Mouse (Mus musculus) heart, adult 2 months (tissue): ENCODE measurements around the gene Frmpd4. TPM values are rescaled to one million over a fixed set of nuclear protein-coding genes. Genes with fewer than 3 reads are reported as not detected.

Experiments used
- DNase-seq, 2 experiments: peaks; one replicate each; pipeline ENCODE4 v3.0.0; 2021
- H3K27ac ChIP-seq: fragments of 200-600 bp; 2 replicates; pipeline ENCODE4 v1.8.1; 2022
- H3K27me3 ChIP-seq: fragments of 200-500 bp; 2 replicates; pipeline ENCODE4 v1.6.1; 2012; ENCODE audit warnings: mild to moderate bottlenecking, low read length, inconsistent platforms, mixed read lengths; ENCODE audit not compliant: control insufficient read depth, insufficient read depth
- H3K36me3 ChIP-seq: fragments of 200-500 bp; 2 replicates; pipeline ENCODE4 v1.6.1; 2012; ENCODE audit warnings: low read length, inconsistent platforms; ENCODE audit not compliant: control insufficient read depth, insufficient read depth
- H3K4me1 ChIP-seq: fragments of 200-500 bp; 2 replicates; pipeline ENCODE4 v1.6.1; 2011; ENCODE audit warnings: low read length; ENCODE audit not compliant: control insufficient read depth, insufficient read depth
- H3K4me3 ChIP-seq: fragments of 200-600 bp; 2 replicates; pipeline ENCODE4 v1.8.1; 2022
- H3K79me2 ChIP-seq: fragments of 200-500 bp; replicated peaks from 2 replicates; pipeline ENCODE4 v1.6.1; 2012; ENCODE audit warnings: mild to moderate bottlenecking, inconsistent platforms, low read length, moderate library complexity, mixed read lengths; ENCODE audit not compliant: control insufficient read depth, insufficient read depth
- H3K9ac ChIP-seq: fragments of 200-500 bp; 2 replicates; pipeline ENCODE4 v1.6.1; 2012; ENCODE audit warnings: low read depth, mild to moderate bottlenecking, control low read depth, inconsistent platforms, low read length, mixed read lengths
- CTCF ChIP-seq: fragments of 200-600 bp; IDR thresholded peaks from 2 replicates; pipeline ENCODE4 v1.8.1; 2022; ENCODE audit warnings: antibody characterized with exemption, mild to moderate bottlenecking, moderate library complexity
- EP300 ChIP-seq: fragments of 200-500 bp; IDR thresholded peaks from 2 replicates; pipeline ENCODE4 v1.6.1; 2011; ENCODE audit warnings: low read depth, low read length, control low read depth; ENCODE audit not compliant: insufficient read depth
- POLR2A ChIP-seq: fragments of 200-500 bp; IDR thresholded peaks from 2 replicates; pipeline ENCODE4 v1.6.1; 2011; ENCODE audit warnings: mild to moderate bottlenecking, low read depth, low read length, control low read depth; ENCODE audit not compliant: insufficient read depth
- WGBS: fragments of 180-500 bp; shearing (Covaris S2); methylation state at CpG from one replicate; pipeline ENCODE4 v1.1.7; 2018; 5-methylcytosine and 5-hydroxymethylcytosine counted together
- intact Hi-C: fragments of 180-260 bp; cut with DNase I; formaldehyde crosslinking; loops from one replicate; pipeline ENCODE4 v1.15.1; 2025
- polyA plus RNA-seq: library from polyadenylated mRNA; depleted of rRNA; stranded (reverse); fragments of >200 nt; gene quantifications from 2 replicates; pipeline ENCODE4 v1.2.3, GENCODE M21; 2012
- total RNA-seq, 2 experiments: library from RNA; stranded (reverse); gene quantifications; 2 replicates each; pipeline ENCODE4 v1.2.3; 2021

Frmpd4 gene
- total and polyA plus RNA-seq, 3 experiments = not detected

DNA sequence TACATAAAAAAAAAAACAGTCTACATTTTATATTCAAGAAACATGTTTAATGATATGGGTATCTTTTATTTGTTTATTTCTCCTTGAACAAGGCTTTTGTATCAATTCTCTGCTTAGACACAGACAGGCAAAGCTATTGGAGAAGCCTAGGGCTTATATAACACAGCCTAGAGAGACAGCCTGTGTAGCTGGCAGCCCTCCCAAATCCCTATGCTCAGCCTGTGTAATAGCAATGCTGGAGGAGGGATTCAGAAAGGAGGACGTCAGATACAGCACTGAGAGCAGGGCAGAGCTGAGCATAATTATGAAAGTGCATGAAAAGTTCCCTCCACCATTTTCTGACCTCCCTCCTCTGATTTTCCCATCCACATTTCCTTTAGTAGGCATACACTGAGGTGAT lies 385.1 kb downstream of the Frmpd4 start:
- Histone ChIP-seq H3K27me3 (no peaks in the 10 kb centered on the region), H3K27ac (no peak overlapping the region), H3K79me2 (no peaks in the 10 kb centered on the region), H3K9ac (no peak overlapping the region), H3K4me3 (no peak overlapping the region), H3K4me1 (no peaks in the 10 kb centered on the region), H3K36me3 (no peaks in the 10 kb centered on the region)
- TF ChIP-seq CTCF (no peak), EP300 (no peak), POLR2A (no peak)
- intact Hi-C loops = no loop called here
- WGBS = 42% methylated on average over 1 of the region's 1 CpGs
- DNase-seq = no peak

DNA sequence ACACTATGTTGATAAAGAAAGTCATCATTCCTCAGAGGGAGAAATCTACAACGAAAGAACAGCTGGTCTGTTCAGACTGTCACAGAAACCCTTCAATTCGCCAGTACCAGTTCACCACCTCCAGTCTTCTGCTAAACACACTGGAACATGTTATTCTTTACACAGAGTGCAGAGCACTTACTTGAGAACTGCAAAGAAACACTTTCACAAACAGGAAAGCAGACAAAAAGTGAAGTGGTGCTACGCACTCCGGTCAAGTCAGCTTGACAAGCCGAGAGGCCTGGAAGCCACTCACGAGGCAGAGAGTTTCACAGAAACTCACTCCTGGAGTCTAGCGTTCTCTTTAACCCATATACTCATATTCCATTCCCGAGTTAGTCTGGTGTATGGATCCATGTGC lies 387.5 kb downstream of the Frmpd4 start:
- intact Hi-C loops = no loop called here
- TF ChIP-seq CTCF = no peak
- TF ChIP-seq EP300 = no peak
- no peak for TF ChIP-seq POLR2A
- Histone ChIP-seq H3K9ac (no peak overlapping the region), H3K27ac (no peak overlapping the region), H3K4me1 (no peaks in the 10 kb centered on the region), H3K4me3 (no peak overlapping the region), H3K79me2 (no peaks in the 10 kb centered on the region), H3K36me3 (no peaks in the 10 kb centered on the region), H3K27me3 (no peaks in the 10 kb centered on the region)
- DNase-seq = no peak
- WGBS = 74% methylated on average over 8 of the region's 8 CpGs

DNA sequence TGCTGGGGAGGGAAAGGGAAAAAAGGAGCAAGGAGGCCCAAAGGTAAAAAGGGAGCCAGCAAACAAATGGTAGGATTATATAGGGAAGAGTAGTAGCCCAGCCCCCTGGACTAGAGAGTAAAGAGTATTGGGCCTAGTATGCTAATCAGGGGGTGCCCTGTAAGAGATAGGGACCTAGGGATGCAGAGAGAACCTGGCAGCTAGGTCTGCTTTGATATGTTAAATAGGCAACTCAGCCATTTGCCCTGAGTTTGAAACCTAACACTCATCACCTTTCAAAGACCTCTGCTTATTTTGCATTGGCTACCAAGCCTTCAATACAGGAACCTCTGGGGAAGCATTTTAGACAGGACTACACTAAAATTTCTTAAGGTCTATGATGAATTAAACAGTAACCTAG lies 414.0 kb downstream of the Frmpd4 start:
- Histone ChIP-seq H3K27me3 (no peaks in the 10 kb centered on the region), H3K36me3 (no peaks in the 10 kb centered on the region), H3K9ac (no peak overlapping the region), H3K4me1 (no peaks in the 10 kb centered on the region), H3K4me3 (no peak overlapping the region), H3K27ac (no peak overlapping the region), H3K79me2 (no peaks in the 10 kb centered on the region)
- DNase-seq = no peak
- intact Hi-C loops = no loop called here
- TF ChIP-seq CTCF = no peak

DNA sequence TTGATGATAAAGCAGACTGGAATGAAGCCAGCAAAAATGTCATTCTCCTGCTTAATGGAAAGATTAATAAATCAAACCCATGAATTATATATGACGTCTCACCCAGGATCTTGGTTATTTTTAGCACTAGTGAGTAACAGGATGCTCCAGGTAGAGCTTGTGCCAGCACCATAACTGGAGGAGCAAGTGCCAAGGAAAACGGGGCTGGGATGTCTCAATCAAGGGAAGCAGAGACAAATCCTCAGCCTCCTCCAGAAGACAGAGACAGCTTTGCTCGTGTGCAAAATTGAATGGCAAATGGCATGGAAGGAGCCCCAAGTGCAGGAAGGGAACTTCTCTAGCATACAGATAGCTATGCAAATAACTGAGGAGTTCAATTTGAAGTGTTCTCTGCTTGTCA lies 418.2 kb downstream of the Frmpd4 start:
- TF ChIP-seq POLR2A = no peak
- TF ChIP-seq CTCF = no peak
- TF ChIP-seq EP300 = no peak
- no peak for DNase-seq
- intact Hi-C loops = no loop called here
- WGBS = 32% methylated on average over 3 of the region's 3 CpGs
- Histone ChIP-seq H3K79me2 (no peaks in the 10 kb centered on the region), H3K36me3 (no peaks in the 10 kb centered on the region), H3K27ac (no peak overlapping the region), H3K27me3 (no peaks in the 10 kb centered on the region), H3K4me1 (no peaks in the 10 kb centered on the region), H3K4me3 (no peak overlapping the region), H3K9ac (no peak overlapping the region)

DNA sequence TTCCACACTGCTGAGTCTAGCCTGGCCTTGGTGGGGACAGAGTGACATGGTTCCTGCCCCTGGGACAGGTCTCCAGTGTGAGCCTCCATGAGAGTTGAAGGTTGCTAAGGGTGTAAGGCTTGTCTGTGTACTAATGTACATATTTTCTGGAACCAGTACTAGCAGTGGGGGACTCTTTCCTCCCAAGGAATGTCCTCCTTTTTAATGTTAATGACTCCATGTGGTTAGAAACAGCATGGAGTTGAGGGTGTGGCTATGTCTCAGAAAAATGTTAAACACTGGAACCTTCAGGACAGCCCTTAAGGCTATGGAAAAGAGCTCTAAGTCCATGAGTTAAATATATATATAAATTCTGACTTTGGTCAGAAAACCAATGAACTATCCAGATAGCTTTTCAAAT lies 436.0 kb downstream of the Frmpd4 start:
- H3K4me3 ChIP-seq = no peak overlapping the region
- no peak for TF ChIP-seq CTCF
- TF ChIP-seq EP300 = no peak
- TF ChIP-seq POLR2A = no peak
- H3K36me3 ChIP-seq = no peaks in the 10 kb centered on the region
- intact Hi-C loops = no loop called here
- H3K4me1 ChIP-seq = no peaks in the 10 kb centered on the region
- no peaks in the 10 kb centered on the region for H3K27me3 ChIP-seq
- H3K79me2 ChIP-seq = no peaks in the 10 kb centered on the region
- H3K27ac ChIP-seq = no peak overlapping the region
- no peak overlapping the region for H3K9ac ChIP-seq
- no peak for DNase-seq

DNA sequence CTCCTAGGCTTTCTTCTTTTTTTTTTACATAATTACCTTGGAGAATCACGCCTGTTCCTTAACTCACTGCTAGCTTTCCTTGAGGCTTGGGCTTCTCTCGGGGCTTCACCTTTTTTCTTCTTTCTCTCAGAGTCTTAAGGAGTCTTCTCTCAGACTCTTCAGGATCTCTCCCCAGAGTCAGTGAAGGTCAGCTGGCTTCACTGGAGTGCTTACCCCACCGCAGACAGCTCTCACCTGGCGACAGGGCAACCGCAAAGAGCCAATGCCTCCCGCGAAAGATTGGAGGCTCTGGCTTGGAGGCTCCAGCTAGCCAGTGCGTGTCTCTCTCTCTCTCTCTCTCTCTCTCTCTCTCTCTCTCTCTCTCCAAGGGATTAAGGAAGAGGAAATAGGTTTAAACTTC lies 453.0 kb downstream of the Frmpd4 start:
- intact Hi-C loops = no loop called here
- 15% methylated on average over 8 of the region's 8 CpGs for WGBS
- H3K9ac ChIP-seq = no peak overlapping the region
- no peak overlapping the region for H3K27ac ChIP-seq
- H3K36me3 ChIP-seq = no peaks in the 10 kb centered on the region
- H3K79me2 ChIP-seq = no peaks in the 10 kb centered on the region
- H3K27me3 ChIP-seq = no peaks in the 10 kb centered on the region
- H3K4me1 ChIP-seq = no peaks in the 10 kb centered on the region
- TF ChIP-seq CTCF = no peak
- TF ChIP-seq POLR2A = no peak
- TF ChIP-seq EP300 = no peak
- H3K4me3 ChIP-seq = no peak overlapping the region
- DNase-seq = no peak

DNA sequence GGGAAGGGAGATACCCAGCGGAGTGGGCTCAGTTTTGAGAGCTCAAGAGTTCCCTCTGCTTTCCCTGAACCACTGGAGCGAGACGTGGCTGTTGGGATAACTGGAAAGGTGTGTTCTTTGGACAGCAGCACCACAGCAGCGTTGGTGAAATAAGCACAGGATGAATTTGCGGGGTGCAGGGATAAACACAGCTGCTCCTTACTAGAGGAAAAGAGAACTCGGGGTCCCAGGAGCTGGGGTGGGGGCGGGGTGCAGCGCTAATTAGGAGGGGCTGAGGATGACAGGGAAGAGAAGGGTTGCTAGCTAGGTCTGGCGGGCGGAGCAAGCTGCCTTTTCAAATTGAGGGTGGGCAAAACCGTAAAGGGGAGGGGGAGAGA lies 453.5 kb downstream of the Frmpd4 start:
- no peak for DNase-seq
- no peaks in the 10 kb centered on the region for H3K79me2 ChIP-seq
- WGBS = 6% methylated on average over 11 of the region's 11 CpGs
- H3K36me3 ChIP-seq = no peaks in the 10 kb centered on the region
- intact Hi-C loops = no loop called here
- H3K27me3 ChIP-seq = no peaks in the 10 kb centered on the region
- no peak overlapping the region for H3K4me3 ChIP-seq
- TF ChIP-seq CTCF (no peak), EP300 (no peak), POLR2A (no peak)
- H3K9ac ChIP-seq = no peak overlapping the region
- no peak overlapping the region for H3K27ac ChIP-seq
- H3K4me1 ChIP-seq = no peaks in the 10 kb centered on the region
